Mouse (Mus musculus) heart, postnatal 0 days (tissue): Measurements from ENCODE around the gene Rnaseh2c. TPM values are rescaled to one million over a fixed set of nuclear protein-coding genes. Genes with fewer than 3 reads are reported as not detected.

Experiments
- ATAC-seq: fragments of 200-750 bp; cut with Nextera tagmentation; 2 replicates; pipeline ENCODE4 v1.8.0; 2017; ENCODE audit warnings: low read depth, moderate number of reproducible peaks, moderate library complexity; ENCODE audit not compliant: insufficient read depth
- DNase-seq: peaks from one replicate; pipeline ENCODE4 v3.0.0-alpha.2; 2016; ENCODE audit warnings: low spot score
- H3K27ac ChIP-seq: fragments of 300-500 bp; sonication (generic); 2 replicates; pipeline ENCODE4 v1.5.1; 2014; ENCODE audit warnings: low read depth, mild to moderate bottlenecking
- H3K27me3 ChIP-seq: fragments of 300-500 bp; sonication (generic); 2 replicates; pipeline ENCODE4 v1.6.1; 2014; ENCODE audit warnings: low read length, mixed read lengths; ENCODE audit not compliant: control insufficient read depth, insufficient read depth
- H3K36me3 ChIP-seq: fragments of 300-500 bp; sonication (generic); replicated peaks from 2 replicates; pipeline ENCODE4 v1.6.1; 2014; ENCODE audit warnings: low read length, mixed read lengths; ENCODE audit not compliant: control insufficient read depth, insufficient read depth
- H3K4me1 ChIP-seq: fragments of 300-500 bp; sonication (generic); 2 replicates; pipeline ENCODE4 v1.6.1; 2014; ENCODE audit warnings: antibody characterized with exemption; ENCODE audit not compliant: control insufficient read depth, insufficient read depth
- H3K4me2 ChIP-seq: fragments of 300-500 bp; sonication (generic); 2 replicates; pipeline ENCODE4 v1.6.1; 2014; ENCODE audit warnings: low read depth, mild to moderate bottlenecking, low read length, moderate library complexity
- H3K4me3 ChIP-seq: fragments of 300-500 bp; sonication (generic); 2 replicates; pipeline ENCODE4 v1.5.1; 2014; ENCODE audit warnings: low read depth, low read length
- H3K9ac ChIP-seq: fragments of 300-500 bp; sonication (generic); replicated peaks from 2 replicates; pipeline ENCODE4 v1.6.1; 2014; ENCODE audit warnings: low read depth, low read length, mixed read lengths
- H3K9me3 ChIP-seq: fragments of 300-500 bp; sonication (generic); replicated peaks from 2 replicates; pipeline ENCODE4 v1.6.1; 2016; ENCODE audit warnings: low read length; ENCODE audit not compliant: control insufficient read depth
- CTCF ChIP-seq: IDR thresholded peaks from 2 replicates; pipeline ENCODE4 v1.5.1; 2016; ENCODE audit warnings: antibody characterized with exemption, control low read depth, low read depth
- EP300 ChIP-seq: IDR thresholded peaks from 2 replicates; pipeline ENCODE4 v1.6.1; 2016; ENCODE audit warnings: antibody characterized with exemption, low read depth
- WGBS: fragments of 180-500 bp; shearing (Covaris S2); extraction: QIAGEN DNeasy Blood & Tissue Kit; methylation state at CpG from one replicate; pipeline ENCODE4 v1.1.7; 2014; 5-methylcytosine and 5-hydroxymethylcytosine counted together
- polyA plus RNA-seq: library from polyadenylated mRNA; unstranded; fragments of >200 nt; fragmentation: Nextera tagmentation; extraction: Ambion mirVana; gene quantifications from 2 replicates; pipeline ENCODE4 v1.2.1, GENCODE M21; 2015
- total RNA-seq: library from RNA; depleted of rRNA; stranded (reverse); fragments of >200 nt; gene quantifications from 2 replicates; pipeline ENCODE4 v1.2.3, GENCODE M21; 2014; ENCODE audit warnings: low replicate concordance

Rnaseh2c gene
- total and polyA plus RNA-seq, 2 experiments from 2014 or later = 51.8 to 57.6 TPM

- H3K9ac ChIP-seq = no peak overlapping the region
- no peak overlapping the region for H3K4me2 ChIP-seq
- WGBS = 87% methylated on average over 10 of the region's 10 CpGs
- peaks cover 77% of the 10 kb centered on the region for H3K27me3 ChIP-seq
- DNase-seq (no peak), ATAC-seq (no peak)
- H3K36me3 ChIP-seq = no peaks in the 10 kb centered on the region
- peaks cover 21% of the 10 kb centered on the region for H3K4me1 ChIP-seq
- no peaks in the 10 kb centered on the region for H3K9me3 ChIP-seq
- no peak overlapping the region for H3K27ac ChIP-seq
- no peak overlapping the region for H3K4me3 ChIP-seq
- no peak for TF ChIP-seq CTCF
- TF ChIP-seq EP300 = no peak
Measured at GRCm38 (mm10) chr19:5562776-5563175, 38.9 kb upstream of the Rnaseh2c start.

DNA sequence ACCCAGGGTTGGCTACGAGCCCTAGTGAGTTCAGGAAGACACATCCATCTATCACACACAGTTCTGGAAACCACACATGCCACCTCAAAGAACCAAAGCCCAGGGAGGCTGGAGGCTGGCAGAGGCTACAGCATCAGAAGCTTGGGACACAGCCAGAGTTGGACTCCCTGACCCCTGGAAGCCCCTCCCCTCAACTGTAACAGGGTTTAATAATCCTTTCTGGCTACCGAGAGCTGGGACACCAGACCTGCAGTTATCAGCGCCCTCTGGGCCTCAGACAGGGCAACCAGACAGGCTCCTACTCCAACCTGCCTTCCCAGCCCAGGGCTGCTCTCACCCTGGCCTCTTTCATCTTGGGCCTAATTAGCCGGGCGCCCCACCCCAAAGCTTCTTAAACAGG, 35.4 kb upstream of the Rnaseh2c start:
- Histone ChIP-seq H3K4me3 (no peak overlapping the region), H3K4me1 (peaks cover 6% of the 10 kb centered on the region), H3K27me3 (peaks cover 42% of the 10 kb centered on the region), H3K36me3 (peaks cover 19% of the 10 kb centered on the region), H3K27ac (no peak overlapping the region), H3K9ac (no peak overlapping the region), H3K4me2 (no peak overlapping the region), H3K9me3 (no peaks in the 10 kb centered on the region)
- ATAC-seq = no peak
- WGBS = 72% methylated on average over 5 of the region's 5 CpGs
- no peak for DNase-seq
- TF ChIP-seq EP300 (no peak), CTCF (no peak)

DNA sequence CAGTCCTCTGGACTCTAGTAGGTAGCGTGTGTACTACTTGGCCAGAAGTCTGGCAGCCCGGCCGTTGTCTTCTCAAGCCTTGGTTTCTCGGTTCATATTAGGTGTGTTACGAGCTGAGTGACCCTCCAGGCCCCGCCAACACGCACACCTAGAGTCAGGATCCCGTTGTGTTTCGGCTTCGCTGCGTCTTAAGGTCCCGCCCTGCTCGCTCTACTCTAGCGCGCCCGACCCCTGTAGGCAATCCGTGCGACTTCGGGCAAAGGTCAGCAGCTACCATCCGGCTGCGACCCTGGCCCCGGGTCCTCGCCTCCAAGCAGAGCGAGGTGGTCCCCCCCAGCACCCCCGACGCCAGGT, 34.5 kb upstream of the Rnaseh2c start:
- peak overlapping the region; percentile 66 for H3K9ac ChIP-seq
- H3K4me2 ChIP-seq = peak overlapping the region; percentile 91
- H3K36me3 ChIP-seq = peaks cover 19% of the 10 kb centered on the region
- peak overlapping the region; percentile 91 for H3K4me3 ChIP-seq
- peak overlapping the region; percentile 93 for H3K27ac ChIP-seq
- peak; percentile 37 for ATAC-seq
- H3K27me3 ChIP-seq = peaks cover 33% of the 10 kb centered on the region
- under 1% methylated on average over 26 of the region's 26 CpGs for WGBS
- peaks cover 6% of the 10 kb centered on the region for H3K4me1 ChIP-seq
- no peak for TF ChIP-seq EP300
- no peak for TF ChIP-seq CTCF
- DNase-seq = peak; percentile 16
- no peaks in the 10 kb centered on the region for H3K9me3 ChIP-seq

- Histone ChIP-seq H3K36me3 (peaks cover 19% of the 10 kb centered on the region), H3K4me1 (peaks cover 6% of the 10 kb centered on the region), H3K9ac (peak within 1 kb of the TSS; percentile 66), H3K4me3 (peak within 1 kb of the TSS; percentile 91), H3K4me2 (peak within 1 kb of the TSS; percentile 91), H3K27ac (peak within 1 kb of the TSS; percentile 93), H3K9me3 (no peaks in the 10 kb centered on the region), H3K27me3 (peaks cover 27% of the 10 kb centered on the region)
- no peak for TF ChIP-seq EP300
- peak; percentile 91 for TF ChIP-seq CTCF
- ATAC-seq (peak; percentile 91), DNase-seq (peak; percentile 81)
- under 1% methylated on average over 83 of the region's 102 CpGs for WGBS
Measured at GRCm38 (mm10) chr19:5567534-5568469, 33.9 kb upstream of the Rnaseh2c start, which contains the start of gene Ap5b1. TSS of gene Ap5b1 (plus strand) at chr19:5568025.

GRCm38 (mm10) chr19:5568470-5569140, 33.1 kb upstream of the Rnaseh2c start:
- Histone ChIP-seq H3K27me3 (peaks cover 19% of the 10 kb centered on the region), H3K9me3 (no peaks in the 10 kb centered on the region), H3K4me3 (peak overlapping the region; percentile 91), H3K9ac (peak overlapping the region; percentile 66), H3K36me3 (peaks cover 19% of the 10 kb centered on the region), H3K27ac (peak overlapping the region; percentile 93), H3K4me2 (peak overlapping the region; percentile 91), H3K4me1 (peaks cover 6% of the 10 kb centered on the region)
- DNase-seq (peak; percentile 84), ATAC-seq (peak; percentile 27; the same call in 1 of the 2 replicates)
- 7% methylated on average over 27 of the region's 27 CpGs for WGBS
- TF ChIP-seq EP300 = no peak
- TF ChIP-seq CTCF = peak; percentile 86
